Mouse (Mus musculus) E14TG2a.4 (cell line): ENCODE results near the gene Prickle4.

ENCODE experiments used
- CTCF ChIP-seq: conservative IDR thresholded peaks from 2 replicates; pipeline ENCODE4 v1.5.1; 2014; ENCODE audit warnings: low read length
- NANOG ChIP-seq: IDR thresholded peaks from 2 replicates; pipeline ENCODE4 v1.6.1; 2014; ENCODE audit warnings: borderline replicate concordance, low read length, mixed read lengths
- POU5F1 ChIP-seq: IDR thresholded peaks from 2 replicates; pipeline ENCODE4 v1.6.1; 2014; ENCODE audit warnings: low read length, borderline replicate concordance

DNA sequence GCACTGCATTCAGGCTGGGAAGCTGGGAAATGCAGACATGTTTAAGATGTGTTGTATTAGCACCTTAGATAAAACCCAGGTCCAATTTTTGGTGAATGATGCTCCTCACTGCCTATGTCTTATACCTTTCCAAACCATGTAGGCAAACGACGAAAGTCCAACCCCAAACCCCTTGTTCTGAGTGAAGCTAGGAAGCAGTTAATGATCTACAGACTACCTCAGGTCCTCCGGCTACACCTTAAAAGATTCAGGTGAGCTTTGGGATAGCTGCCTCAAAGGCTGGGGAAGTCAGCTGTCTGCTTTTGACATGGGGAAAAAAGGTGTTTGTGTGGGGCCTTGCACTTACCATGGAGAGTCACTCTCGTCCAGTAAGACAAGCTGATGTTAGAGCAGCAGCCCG, 15.8 kb downstream of the Prickle4 start:
- TF ChIP-seq CTCF (no peak), POU5F1 (no peak), NANOG (no peak)
